Mouse (Mus musculus) stomach, postnatal 0 days (tissue): Measurements from ENCODE around the gene Rab1b.

ENCODE experiments used
- CTCF ChIP-seq: IDR thresholded peaks from 2 replicates; pipeline ENCODE4 v1.5.1; 2016; ENCODE audit warnings: antibody characterized with exemption, low read depth, mild to moderate bottlenecking, moderate library complexity
- EP300 ChIP-seq: optimal IDR thresholded peaks from 2 replicates; pipeline ENCODE3; 2016; ENCODE audit warnings: antibody characterized with exemption

DNA sequence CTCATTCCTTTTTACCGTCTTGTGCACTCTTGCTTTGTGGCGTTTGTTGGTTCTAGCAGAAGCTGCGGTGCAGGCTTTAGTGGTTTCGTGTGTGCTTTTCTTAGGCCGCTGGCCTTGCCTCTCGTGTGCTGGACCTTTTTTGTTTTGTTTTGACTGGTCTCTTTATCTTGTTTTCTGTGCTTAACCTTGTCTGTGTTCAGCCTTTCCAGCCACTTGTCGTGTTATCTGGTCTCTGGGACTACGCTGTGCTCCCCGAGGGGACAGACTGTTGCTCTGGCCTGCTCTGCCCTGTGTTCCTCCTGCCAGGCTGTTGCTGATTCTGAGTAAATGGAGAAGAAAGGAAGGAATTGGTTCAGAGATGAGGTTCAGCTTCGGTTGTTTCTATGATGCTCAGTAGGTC is 15.6 kb upstream of the Rab1b start:
- no peak for TF ChIP-seq EP300
- TF ChIP-seq CTCF: no peak
